Mouse (Mus musculus): Measurements from ENCODE around the gene Pgm2.

The Pgm2 gene

DNA sequence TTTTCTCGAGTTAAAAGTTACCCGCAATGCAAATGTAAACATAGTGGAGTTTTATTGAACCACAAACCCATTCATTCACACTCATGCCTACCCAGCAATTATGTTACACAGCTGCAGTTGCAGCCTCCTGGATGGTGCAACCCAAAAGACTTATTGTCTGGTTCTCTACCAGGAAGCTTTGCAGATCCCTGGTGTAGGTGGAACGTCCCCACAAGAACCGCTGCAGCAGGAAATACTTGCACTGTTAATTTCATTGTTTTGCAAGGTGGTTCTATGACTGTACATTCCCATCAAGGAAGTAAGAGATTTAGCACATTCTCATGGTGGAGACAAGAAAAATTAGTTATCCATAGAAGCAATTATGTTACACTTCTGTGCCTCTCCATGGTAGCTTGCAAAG is 15.4 kb upstream of the Pgm2 start:
- DNase-seq, result no peak

DNA sequence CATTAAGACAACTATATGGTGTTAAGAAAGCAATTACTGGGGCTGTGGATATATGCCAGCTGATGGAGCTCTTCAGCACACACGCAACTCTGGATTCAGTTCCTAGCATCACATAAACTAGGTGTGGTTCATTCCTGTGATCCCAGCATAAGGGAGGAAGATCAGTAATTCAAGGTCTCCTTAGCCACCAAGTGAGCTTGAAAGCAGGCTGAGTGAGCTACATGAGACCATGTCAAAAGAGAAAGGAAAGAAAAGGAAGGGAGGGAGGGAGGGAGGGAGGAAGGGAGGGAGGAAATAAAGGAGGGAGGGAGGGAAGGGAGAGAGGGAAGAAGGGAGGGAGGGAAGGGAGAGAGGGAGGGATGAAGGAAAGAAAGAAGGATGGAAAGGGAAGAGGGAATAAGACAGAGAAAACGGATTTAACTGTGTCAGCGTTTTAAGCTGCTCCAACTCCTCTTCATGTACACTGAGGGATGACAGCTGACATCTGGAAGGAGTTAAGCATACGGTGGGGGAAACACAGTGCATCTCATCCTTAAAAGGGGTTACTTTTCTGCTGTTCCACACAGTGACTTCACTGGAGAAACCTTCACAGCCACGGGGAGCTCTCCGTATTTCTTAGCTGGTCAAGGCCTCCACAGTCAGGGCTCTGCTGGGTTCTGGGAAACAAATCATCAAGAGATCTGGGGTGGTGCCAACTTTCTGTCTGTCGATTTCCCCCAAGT is 13.8 kb upstream of the Pgm2 start:
- no peak for DNase-seq

DNA sequence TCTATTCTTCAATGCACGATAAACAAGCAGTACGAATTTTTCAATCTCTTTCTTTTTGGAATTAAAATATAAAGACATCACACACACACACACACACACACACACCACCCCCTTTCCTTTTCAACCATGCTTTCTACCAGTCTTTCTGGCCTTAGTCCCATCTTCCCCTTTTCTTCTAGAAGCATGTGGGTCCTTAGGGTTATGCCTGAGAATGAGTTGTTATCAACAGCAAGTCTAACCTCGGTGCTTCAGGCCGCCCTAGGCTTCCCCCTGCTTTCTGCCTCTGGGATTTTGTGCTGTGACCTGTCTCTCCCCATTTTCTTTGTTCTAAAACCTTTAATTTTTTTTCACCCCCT is 13.3 kb upstream of the Pgm2 start:
- no peak for DNase-seq

DNA sequence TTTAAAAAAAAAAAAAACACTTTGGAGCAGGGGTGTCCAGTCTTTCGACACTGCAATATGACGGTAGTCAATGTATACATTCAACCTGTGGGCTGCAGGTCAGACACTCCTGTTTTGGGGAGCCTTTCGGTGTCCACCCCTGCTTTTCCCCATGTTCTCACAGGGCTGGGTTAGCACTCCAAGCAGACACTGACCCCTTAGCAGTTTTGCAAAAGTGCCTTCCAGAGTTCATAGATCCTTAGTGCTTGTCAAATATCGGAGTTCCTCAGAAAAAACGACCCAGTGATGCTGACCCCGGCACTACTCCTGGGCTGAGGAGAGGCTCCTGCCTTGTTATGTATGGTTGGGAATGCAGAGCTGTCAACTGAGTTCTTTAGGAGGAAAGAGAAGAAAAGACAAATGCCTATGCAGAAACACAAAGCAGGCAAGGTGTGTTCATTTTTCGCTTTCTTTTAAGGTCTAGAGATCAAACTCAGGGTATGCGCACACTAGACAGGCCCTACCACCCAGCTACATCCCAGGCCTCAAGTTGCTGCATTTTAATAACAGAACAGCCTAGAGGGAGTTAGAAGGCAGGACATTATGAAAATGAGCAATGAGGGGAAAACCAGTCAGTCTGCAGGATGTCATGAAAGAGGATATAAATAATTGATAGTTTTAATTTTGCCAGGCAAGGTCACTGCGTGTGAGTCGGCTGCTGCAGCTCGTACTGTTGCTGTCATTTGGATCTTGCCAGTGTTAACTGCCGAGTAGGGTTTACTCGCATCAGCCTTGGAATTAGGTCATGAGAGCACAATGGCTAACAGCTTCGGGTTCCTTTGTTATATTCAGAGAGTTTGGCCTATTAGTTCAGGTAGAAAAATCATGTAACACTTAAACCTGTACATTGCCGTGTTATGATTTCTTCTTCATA is 9.0 kb upstream of the Pgm2 start:
- DNase-seq, result no peak

DNA sequence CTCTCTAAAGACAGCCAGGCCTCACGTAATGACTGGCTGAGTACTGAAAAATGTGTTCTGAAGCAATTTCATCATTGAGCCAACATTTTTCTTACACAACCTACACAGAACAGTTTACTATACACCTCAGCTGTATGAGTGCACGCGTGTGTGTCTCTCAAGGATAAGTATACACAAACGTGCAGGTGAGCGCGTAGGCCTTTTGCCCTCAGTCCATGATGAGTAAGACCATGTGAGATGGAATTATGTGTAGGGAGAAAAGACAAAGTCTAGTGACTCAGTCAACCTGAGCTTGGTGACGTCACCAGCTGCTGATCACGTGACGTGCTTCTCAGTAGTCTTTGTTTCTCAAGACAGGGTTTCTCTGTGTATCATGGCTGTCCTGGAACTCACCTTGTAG is 7.3 kb upstream of the Pgm2 start:
- DNase-seq, result no peak

DNA sequence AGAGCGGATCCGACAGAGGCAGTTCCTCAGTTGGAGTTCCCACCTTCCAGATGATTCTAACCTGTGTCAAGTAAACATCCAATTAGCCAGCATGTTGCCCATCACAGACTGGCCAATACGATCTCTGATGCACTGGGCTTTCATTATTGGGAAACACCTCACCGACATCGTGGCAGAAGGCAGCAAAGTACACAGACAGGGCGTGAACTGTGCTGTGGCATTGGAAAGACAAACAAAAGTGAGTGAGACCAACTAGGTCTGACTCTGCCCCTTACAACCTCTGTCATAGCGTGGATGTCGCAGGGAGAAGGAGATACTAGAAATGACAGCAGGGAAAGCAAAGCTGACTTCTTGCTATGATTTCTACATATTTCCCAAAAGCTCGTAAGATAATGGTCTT is 4.0 kb upstream of the Pgm2 start:
- no peak for DNase-seq

DNA sequence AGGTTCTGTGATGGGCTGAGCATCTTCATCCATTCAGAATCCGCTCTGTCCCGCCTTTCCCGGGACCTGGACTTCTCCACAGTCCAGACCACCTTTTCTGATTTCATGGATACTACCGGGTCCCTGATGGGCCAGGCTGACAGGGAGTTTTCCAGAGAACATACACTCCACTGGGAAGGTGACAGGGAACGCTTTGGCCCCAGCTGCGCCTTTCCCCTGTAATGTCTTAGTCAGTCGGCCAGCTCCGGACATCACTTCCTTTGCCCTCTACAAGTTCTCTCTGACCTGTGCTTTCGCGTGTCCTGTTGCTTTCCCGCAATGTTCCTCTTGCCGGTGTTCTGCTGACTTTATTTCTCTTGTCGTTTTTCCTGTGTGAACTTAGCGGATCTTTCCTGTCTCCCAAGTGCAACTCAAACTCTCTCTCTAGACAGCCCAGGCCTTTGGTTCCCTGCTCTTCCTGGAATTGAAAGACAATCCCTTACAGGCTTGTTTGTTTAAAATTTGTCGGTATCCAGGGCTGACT is 660 bp downstream of the Pgm2 start:
- DNase-seq, result peak; percentile 22

DNA sequence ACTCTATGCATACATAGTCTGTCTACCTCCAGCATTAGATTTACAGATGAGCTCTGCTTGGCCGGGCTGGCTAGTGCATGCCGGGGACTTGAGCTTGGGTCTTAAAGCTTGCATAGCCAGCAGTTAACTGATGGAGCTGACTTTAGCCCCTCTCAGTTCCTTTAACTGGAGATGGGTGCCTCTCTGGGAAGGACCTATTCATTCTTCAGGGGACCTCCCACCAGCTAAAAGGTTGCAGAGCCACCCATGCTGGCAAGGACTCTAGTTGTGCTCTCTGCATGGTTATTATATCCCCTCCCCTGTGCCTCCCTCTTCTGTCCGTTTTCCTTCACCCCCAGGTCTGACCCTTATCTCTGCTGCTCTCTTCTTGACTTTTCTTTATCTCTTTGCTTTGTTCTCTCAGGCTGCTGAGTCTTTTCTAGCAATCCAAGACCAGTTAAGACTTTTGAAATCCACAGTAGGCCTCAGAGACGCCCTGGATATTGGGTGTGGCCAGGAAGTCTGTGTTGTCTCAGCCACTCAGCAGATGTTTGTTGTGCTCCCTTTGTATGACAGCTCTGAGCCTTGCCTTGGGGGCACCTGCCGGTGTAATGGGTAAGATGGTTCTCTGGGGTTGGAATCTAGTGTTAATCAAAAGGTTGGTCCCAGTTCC is 2.7 kb downstream of the Pgm2 start:
- peak; percentile 24 for DNase-seq

DNA sequence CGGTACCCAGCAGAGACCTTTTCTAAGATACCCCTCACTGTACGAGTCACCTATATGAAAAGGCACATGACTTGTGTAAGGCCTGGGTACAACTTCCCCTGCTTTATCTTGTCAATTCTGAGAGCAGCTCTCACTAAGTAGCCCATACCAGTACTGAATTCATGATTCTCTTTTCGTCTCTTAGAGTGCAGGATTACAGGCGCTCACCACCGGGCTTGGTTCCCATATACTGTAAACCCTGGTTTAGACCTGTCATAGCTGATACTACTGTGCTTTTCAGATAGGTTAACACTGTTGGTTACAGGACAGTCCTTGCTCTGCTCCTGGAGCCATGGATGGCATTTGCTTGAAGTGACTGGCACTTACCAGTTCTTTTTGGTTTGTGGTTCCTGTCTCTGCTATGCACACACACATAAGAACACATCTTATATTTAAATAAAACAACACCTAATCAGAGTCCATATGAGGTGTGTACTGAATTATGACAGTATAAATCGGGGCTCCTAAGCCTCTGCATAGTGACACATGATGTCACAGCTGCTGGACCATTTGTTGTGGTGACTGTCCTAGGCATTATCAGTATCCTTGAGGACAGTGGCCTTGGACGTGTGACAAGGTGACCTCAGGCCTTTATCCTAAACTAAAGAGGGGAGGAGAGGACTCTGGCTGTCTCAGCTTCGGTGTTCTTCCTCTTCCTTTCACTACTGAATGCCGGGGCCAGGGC is 9.4 kb downstream of the Pgm2 start:
- DNase-seq, result no peak

DNA sequence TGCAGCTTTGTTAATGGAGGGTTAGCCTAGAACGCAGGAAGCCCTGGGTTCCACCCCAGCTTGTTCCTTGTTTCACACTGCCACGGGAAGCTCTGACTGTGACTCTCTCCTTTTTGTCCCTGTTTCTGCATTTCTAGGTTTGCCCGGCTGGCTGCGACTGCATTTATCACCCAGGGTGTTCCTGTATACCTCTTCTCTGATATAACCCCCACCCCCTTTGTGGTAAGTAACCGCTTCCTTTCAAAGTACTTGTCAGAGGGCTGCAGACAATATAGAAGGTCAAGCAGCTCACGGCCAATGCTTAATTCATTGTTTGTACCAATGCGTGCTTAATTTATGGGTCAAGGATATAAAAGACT is 9.9 kb downstream of the Pgm2 start:
- peak; percentile 32 for DNase-seq

DNA sequence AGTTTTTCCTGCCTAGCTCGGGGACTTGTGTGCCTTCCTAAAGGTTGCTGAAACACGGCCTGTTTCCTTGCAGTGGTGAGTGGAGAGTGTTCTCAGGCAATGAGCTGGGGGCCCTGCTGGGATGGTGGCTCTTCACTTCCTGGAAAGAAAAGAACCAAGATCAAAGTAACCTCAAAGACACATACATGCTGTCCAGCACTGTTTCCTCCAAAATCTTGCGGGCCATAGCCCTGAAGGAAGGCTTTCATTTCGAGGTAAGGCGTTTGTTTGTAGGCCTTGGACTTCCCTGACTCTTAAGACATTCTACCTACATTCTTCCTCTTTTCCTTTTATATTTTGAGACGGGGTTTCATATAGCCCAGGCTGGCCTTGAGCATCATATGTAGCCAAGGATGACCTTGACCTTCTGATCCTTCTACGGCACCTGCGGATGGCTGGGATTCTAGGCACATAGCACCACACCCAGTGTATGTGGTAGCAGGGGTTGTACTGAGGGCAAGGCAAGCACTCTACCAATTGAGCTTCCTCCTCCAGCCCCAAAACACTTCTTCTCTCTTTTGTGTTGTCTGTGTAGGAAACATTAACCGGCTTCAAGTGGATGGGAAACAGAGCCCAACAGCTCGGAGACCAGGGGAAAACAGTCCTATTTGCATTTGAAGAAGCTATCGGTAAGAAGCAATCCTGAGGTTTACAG is 15.0 kb downstream of the Pgm2 start:
- no peak for DNase-seq

DNA sequence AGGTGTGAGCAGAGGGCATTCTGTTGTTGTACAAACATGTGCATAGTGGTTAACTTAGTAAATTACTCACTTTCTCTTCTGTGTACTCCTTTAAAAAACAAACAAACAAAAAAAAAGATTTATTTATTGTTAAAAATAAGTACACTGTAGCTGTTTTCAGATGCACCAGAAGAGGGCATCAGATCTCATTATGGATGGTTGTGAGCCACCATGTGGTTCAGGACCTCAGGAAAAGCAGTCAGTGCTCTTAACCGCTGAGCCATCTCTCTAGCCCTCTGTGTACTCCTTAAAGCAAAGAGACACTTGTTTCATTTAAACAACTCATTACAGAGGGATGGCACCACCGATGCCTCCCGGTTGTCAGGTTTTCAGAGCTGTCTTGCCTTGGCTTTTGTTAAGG is 16.5 kb downstream of the Pgm2 start:
- DNase-seq, result peak; percentile 19

DNA sequence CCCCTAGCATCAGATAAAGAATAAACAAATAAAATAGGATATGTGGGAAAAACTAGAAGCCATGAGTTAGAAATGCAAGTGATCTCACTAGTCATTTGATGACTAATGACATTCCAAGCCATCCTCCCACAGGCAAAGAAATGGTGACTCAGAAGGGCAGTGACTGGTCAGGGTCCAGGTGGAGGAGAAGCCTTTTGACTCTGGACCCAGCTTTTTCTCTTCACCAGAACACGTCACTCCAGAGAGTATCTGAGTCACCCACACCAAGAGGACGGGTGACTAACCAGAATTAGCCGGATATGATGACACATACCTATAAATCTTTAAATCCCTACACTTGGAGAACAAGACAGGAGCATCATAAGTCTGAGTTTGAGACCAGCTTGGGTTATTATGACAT is 19.6 kb downstream of the Pgm2 start:
- DNase-seq, result no peak

DNA sequence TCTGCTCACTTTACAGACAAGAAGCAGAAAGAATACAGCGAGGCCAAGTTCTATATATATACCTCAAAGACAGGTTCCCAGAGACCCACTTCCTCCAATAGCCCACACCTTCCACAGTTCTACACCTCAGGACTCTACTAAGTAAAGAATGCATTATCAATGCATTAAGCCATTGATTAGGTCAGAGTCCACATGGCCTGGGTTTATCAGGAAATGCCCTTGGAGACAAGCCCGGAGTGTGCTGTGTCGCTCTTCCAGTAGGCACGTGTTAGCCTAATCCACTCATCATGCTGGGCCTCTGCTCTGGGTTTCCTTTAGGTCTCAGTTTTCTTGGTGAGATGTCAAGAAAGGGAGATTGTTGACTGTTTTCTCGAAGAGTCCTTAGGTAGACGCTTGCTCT is 21.5 kb downstream of the Pgm2 start:
- no peak for DNase-seq

DNA sequence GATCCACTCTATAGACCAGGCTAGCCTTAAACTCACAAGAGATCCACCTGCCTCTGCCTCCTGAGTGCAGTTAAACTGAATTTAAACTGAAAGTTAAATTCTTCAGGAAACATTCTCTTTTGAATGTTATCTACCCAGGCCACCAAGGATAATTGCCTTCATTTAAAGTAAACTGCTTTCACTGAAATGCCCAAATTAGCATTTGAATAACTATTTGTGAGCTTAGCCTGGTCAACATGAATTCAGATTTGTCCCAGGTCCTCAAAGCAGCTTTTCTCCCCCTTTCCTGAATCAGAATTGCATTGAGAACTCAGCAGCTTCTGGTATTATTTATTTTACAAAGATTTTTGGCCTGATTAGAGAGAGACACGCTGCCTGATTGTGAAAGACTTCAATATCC is 24.4 kb downstream of the Pgm2 start:
- no peak for DNase-seq

DNA sequence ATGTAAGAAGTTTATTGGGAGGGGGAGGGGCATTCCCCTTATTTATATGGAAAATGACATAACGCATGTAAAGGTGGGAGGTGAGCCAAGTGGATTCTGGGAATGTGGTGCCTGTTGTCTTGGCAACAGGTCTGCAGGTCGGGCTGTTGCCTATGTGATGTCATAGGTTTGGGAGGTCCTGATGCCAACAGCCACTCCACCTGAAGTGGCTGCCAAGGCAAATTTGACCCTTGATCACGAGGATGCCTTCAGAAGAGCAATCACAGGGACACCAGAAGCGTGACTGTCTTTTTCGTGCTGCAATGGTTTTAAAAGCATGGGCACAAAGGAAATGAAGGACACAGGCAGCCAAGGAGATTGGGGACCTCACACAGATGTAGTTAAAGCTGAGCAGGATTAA is 33.0 kb downstream of the Pgm2 start:
- DNase-seq, result no peak

DNA sequence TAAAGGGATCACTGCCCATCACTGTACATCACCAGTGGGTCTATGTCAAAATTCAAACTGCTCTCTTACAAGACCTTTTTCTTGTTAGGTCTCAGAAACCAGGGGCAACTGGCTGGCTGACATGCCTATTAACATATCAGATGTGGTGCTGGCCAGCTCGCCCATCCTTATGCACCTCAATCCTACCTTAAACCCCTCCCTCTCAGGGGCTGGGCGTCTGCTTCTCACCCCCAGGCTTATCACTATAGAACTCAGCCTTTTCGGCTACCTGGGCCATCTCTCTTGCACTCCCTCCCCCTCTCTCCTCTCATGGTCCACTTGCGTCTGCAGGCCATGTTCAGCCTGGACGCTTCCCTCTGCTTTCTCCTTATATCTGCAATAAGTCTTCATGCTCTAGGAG is 38.8 kb downstream of the Pgm2 start:
- DNase-seq, result no peak

DNA sequence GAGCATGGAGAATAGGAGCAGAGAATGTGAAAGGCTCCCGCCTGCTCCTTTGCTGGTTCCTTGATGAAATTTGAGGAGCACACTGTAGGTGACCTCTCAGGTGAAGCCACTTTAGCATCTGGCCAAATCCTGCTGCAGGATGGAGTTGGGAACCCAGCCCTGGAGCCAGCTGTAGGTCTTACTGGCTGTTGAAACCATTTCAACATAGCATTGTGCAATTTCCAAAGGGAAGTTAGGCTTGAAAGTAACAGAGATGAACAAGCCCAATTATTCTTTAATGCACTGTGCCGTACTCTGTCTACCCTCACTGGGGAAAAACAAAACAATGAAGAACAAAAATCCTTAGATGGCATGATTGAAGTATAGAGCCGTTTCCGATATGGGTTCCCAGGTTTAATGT is 41.2 kb downstream of the Pgm2 start:
- DNase-seq, result no peak

DNA sequence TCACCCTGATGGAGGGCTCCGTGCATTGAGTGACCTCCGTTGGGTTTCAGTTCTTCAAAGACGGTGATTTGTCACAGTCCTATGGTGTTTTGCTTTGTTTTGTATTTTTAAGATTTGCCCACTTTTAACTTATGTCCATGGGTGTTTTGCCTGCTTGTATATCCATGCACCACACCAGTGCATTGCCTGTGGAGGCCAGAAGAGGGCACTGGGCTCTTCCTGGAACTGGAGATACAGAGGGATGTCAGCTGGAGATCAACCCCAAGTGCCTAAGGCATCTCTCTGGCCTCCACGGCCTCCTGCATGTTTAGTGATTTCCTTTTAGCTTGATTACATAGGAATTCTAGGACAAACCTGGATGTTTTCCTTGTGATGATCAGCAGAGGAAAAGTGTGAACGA is 43.6 kb downstream of the Pgm2 start:
- peak; percentile 53 for DNase-seq

DNA sequence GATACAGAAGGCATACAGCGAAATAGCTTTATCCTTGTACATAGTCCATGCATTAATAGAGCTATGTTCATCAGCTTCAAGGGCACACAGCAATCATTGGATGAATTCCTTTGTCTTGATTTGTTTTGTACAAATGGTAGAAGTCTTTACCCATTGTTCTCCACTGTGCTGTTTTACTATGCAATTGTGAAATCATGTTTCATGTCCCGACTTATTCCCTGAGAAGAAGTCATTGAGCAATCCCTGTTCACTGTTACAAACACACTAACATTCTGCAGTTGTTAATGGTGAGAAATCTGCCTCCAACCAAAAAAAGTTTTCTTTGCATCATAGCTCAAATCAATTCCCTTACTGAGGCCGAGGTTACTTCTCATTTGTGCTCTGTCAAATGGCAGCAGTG is 47.5 kb downstream of the Pgm2 start:
- DNase-seq, result no peak

DNA sequence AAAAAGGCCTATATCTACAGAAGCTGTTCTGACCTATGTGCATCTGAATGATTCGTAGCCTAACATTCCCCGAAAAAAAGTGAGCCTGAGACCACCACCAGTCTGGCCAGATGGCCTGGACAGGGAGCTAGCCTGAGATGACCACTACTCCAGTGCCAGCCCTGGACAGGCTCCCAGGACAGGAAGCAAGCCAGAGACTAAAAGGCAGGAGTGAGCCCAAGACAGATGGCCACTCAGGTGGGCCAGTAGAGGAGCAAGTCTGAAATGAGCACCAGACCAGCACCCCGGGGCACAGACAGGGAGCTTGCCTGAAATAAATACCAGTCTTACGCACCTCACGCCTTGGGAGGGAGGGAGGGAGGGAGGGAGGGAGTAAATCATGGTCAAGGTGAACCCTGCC is 51.6 kb downstream of the Pgm2 start:
- no peak for DNase-seq

DNA sequence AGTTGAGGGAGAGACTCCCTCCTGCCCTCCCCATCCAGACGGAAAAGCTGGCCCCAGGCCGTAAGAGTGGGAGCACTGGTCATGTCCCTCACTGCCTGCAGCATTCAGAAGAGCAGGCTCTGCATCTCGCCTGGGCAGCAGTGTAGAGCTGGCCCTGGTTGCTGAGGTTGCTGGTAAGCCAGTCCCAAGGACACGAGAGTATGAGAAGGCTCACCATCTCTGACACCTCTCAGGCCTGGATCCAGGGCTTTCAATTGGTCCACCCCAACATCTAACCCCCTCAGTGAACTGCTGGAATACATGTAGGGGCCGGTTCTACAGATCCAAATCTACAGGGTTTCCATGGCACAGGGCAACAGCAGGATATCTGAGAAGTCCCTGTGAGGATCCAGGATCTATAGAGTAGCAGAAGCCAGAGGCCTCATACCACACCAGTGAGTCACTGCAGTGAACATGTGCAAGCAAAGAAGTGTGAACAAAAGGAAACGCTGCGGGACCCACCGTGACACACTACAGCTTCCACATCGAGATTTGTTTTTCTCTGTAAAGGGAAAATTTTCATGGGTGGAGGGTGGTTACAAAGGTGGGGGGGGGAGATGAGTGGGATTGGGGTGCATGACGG is 53.7 kb downstream of the Pgm2 start:
- no peak for DNase-seq
